Mouse (Mus musculus) thymus, adult 2 months (tissue): ENCODE data around the gene Atp5e. TPM values are rescaled to one million over a fixed set of nuclear protein-coding genes. Genes with fewer than 3 reads are reported as not detected.

Experiments used
- DNase-seq: peaks from one replicate; pipeline ENCODE4 v3.0.0; 2021
- H3K27ac ChIP-seq: fragments of 200-500 bp; 2 replicates; pipeline ENCODE4 v1.5.1; 2012; ENCODE audit warnings: low read length, control low read depth; ENCODE audit not compliant: control insufficient read depth, insufficient read depth
- H3K27me3 ChIP-seq: fragments of 200-500 bp; 2 replicates; pipeline ENCODE4 v1.6.1; 2012; ENCODE audit warnings: mild to moderate bottlenecking, low read length, moderate library complexity, mixed read lengths; ENCODE audit not compliant: control insufficient read depth, insufficient read depth
- H3K36me3 ChIP-seq: fragments of 200-500 bp; 2 replicates; pipeline ENCODE4 v1.6.1; 2012; ENCODE audit warnings: mild to moderate bottlenecking, low read length, moderate library complexity; ENCODE audit not compliant: control insufficient read depth, insufficient read depth
- H3K4me1 ChIP-seq: fragments of 200-500 bp; replicated peaks from 2 replicates; pipeline ENCODE4 v1.6.1; 2012; ENCODE audit warnings: low read length; ENCODE audit not compliant: control insufficient read depth, insufficient read depth
- H3K4me3 ChIP-seq: fragments of 200-500 bp; 2 replicates; pipeline ENCODE4 v1.5.1; 2012; ENCODE audit warnings: mild to moderate bottlenecking, low read length, control low read depth, moderate library complexity; ENCODE audit not compliant: control insufficient read depth, insufficient read depth
- CTCF ChIP-seq: fragments of 200-500 bp; IDR thresholded peaks from 2 replicates; pipeline ENCODE4 v1.5.1; 2012; ENCODE audit warnings: mild to moderate bottlenecking, control low read depth, low read length, moderate library complexity, borderline replicate concordance; ENCODE audit not compliant: control insufficient read depth, poor library complexity, insufficient read depth; ENCODE audit errors: extremely low read depth
- POLR2A ChIP-seq: fragments of 200-500 bp; IDR thresholded peaks from 2 replicates; pipeline ENCODE4 v1.6.1; 2012; ENCODE audit warnings: mild to moderate bottlenecking, low read length, control low read depth, moderate library complexity; ENCODE audit not compliant: control insufficient read depth, poor library complexity, insufficient read depth; ENCODE audit errors: extremely low read depth
- WGBS: fragments of 180-500 bp; shearing (Covaris S2); methylation state at CpG from one replicate; pipeline ENCODE4 v1.1.7; 2018; 5-methylcytosine and 5-hydroxymethylcytosine counted together
- polyA plus RNA-seq: library from polyadenylated mRNA; depleted of rRNA; stranded (reverse); fragments of >200 nt; gene quantifications from 2 replicates; pipeline ENCODE4 v1.2.3, GENCODE M21; 2012

The Atp5e gene
- polyA plus RNA-seq, 1 experiment, result 315 TPM

GRCm38 (mm10) chr2:174472818-174473549 is 9.1 kb upstream of the Atp5e start, which contains the start of gene Prelid3b:
Prelid3b (minus strand) TSS chr2:174473081.
- TF ChIP-seq POLR2A (peak; percentile 83), CTCF (peak; percentile 64; the same call in 1 of the 2 replicates)
- Histone ChIP-seq H3K36me3 (no peaks in the 10 kb centered on the region), H3K4me1 (peaks cover 17% of the 10 kb centered on the region), H3K27ac (0 out of 2 replicates have a peak within 1 kb of the TSS, but pooled peaks have one; percentile 13), H3K27me3 (no peaks in the 10 kb centered on the region), H3K4me3 (peak within 1 kb of the TSS; percentile 79)
- peak; percentile 100 for DNase-seq
- under 1% methylated on average over 53 of the region's 53 CpGs for WGBS

DNA sequence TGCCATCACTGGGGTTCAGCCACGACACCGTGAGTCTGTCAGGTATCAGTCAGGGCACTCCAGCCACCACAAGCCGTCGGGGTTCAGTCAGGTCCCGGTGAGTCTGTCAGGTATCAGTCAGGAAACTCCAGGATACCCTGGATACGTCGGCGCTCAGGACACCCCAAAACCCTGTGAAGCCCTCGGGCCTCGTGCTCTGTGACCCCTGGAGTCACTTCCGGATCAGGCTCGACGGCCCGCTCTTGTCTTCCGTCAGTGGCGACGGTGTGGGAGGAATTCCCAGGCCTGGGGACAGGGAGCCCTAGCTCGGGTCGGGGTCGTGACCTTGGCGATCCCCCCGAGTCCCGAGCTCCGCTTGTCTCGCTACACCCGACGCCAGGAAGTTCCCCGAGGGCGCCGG is 8.5 kb upstream of the Atp5e start:
- WGBS, result 8% methylated on average over 30 of the region's 30 CpGs

DNA sequence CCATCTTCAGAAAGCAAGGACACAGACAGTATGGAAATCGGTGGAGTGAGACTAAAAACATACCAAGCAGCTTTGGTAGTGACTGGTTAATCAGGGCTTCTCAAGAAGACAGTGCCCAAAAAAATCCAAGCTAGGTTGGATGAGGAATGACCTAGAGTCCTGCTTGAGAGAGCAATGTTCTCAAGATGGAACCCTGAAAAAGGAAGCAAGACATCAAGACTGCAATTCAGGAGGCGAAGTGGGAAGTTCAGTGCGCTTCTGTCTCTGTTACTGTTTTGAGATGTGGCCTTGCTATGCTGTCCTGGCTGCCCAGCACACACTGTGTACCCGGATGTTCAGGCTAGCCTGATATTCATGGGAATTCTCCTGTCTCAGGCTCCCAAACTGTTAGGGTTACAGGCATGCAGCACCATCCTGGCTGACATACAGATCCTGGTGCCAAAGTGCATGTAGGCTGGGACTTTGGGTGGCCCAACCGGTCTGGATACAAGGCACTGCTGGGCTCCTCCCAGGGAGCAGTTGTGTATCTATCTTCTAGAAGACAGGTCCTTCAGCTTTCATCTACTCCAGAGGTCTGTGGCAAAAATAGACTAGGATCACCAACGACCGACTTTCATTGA is 7.0 kb upstream of the Atp5e start:
- TF ChIP-seq POLR2A, result no peak
- TF ChIP-seq CTCF, result no peak
- 97% methylated on average over 7 of the region's 7 CpGs for WGBS
- Histone ChIP-seq H3K27ac (no peak overlapping the region), H3K4me1 (peaks cover 17% of the 10 kb centered on the region), H3K36me3 (0 out of 2 replicates have a peak, but pooled peaks cover 8% of the 10 kb centered on the region), H3K4me3 (no peak overlapping the region), H3K27me3 (no peaks in the 10 kb centered on the region)
- no peak for DNase-seq

More for the DNA sequence above, 8.5 kb upstream of the Atp5e start:
- 0 out of 2 replicates have a peak overlapping the region, but pooled peaks have one; percentile 13 for H3K27ac ChIP-seq
- no peak for DNase-seq
- TF ChIP-seq CTCF, result no peak
- no peaks in the 10 kb centered on the region for H3K27me3 ChIP-seq
- H3K4me3 ChIP-seq, result peak overlapping the region; percentile 79
- H3K4me1 ChIP-seq, result peaks cover 17% of the 10 kb centered on the region
- H3K36me3 ChIP-seq, result no peaks in the 10 kb centered on the region

- Histone ChIP-seq H3K27me3 (no peaks in the 10 kb centered on the region), H3K36me3 (peaks cover 8% of the 10 kb centered on the region; the same call in 1 of the 2 replicates), H3K4me3 (no peak overlapping the region), H3K4me1 (peaks cover 17% of the 10 kb centered on the region), H3K27ac (no peak overlapping the region)
- TF ChIP-seq CTCF (no peak), POLR2A (no peak)
- WGBS, result 89% methylated on average over 4 of the region's 4 CpGs
- DNase-seq, result no peak
These were observed 6.4 kb upstream of the Atp5e start for GRCm38 (mm10) chr2:174470333-174470732.

- H3K4me3 ChIP-seq, result peak overlapping the region; percentile 84
- H3K27me3 ChIP-seq, result no peaks in the 10 kb centered on the region
- H3K36me3 ChIP-seq, result peaks cover 26% of the 10 kb centered on the region
- H3K27ac ChIP-seq, result no peak overlapping the region
- DNase-seq, result no peak
- TF ChIP-seq CTCF (no peak), POLR2A (no peak)
- 30% methylated on average over 10 of the region's 10 CpGs for WGBS
- peaks cover 5% of the 10 kb centered on the region for H3K4me1 ChIP-seq
These were observed 535 bp downstream of the Atp5e start for GRCm38 (mm10) chr2:174463370-174463769.

GRCm38 (mm10) chr2:174459365-174459764 is 4.5 kb downstream of the Atp5e start:
- peaks cover 17% of the 10 kb centered on the region for H3K36me3 ChIP-seq
- no peak for DNase-seq
- peaks cover 5% of the 10 kb centered on the region for H3K4me1 ChIP-seq
- no peak overlapping the region for H3K4me3 ChIP-seq
- TF ChIP-seq POLR2A, result no peak
- TF ChIP-seq CTCF, result no peak
- no peaks in the 10 kb centered on the region for H3K27me3 ChIP-seq
- H3K27ac ChIP-seq, result no peak overlapping the region
- WGBS, result 90% methylated on average over 2 of the region's 2 CpGs

- Histone ChIP-seq H3K4me1 (no peaks in the 10 kb centered on the region), H3K27ac (no peak overlapping the region), H3K4me3 (no peak overlapping the region), H3K36me3 (no peaks in the 10 kb centered on the region), H3K27me3 (no peaks in the 10 kb centered on the region)
- WGBS, result 75% methylated on average over 7 of the region's 7 CpGs
- no peak for TF ChIP-seq CTCF
- DNase-seq, result no peak
These were observed 10.2 kb downstream of the Atp5e start for GRCm38 (mm10) chr2:174453681-174454080.
